28 mouse cellular contexts compared by ENCODE assay signal in the genomic region with DNA sequence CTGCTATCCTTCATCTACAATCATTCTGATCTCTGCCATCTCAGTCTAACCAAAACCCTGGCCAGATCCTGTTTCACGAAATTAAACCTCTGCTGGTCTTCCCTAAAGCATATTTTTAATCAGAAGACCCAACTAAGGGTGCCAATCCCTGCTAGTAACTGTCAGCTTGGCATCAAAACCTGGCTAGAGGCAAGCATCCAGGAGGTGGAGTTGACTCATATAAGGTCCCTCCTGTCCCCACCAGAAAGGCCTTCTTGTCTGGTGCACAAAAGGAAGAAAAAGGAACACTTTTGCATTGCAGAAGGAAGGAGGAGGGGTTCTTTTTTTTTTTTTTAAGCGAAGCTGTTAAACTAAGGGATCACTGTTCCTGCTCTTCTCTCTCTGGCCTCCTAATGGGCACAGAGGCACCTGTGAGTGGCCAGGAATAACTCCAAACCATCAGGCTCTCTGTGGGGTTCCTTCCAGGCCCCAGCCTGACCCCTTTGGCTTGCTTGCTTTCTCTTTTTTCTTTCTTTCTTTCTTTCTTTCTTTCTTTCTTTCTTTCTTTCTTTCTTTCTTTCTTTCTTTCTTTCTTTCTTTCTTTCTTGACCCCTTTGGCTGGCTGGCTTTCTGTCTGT. TPM values are rescaled to one million over a fixed set of nuclear protein-coding genes. Genes with fewer than 3 reads are reported as not detected.
DNase-seq lines count a peak whose midpoint lies in the region; ATAC-seq lines count a peak whose summit lies in the region.
"Had no signal": no experiment of that assay in that cellular context is flagged by ENCODE, and none has a peak within 500 bp of the region (broad histone marks: within the 10 kb centered on the region; RNA-seq: fewer than 3 reads in every experiment).

No protein-coding gene starts in this region.

- peaks cover 5% of the 10 kb centered on the region for H3K4me1 ChIP-seq in heart, embryonic 10.5 days
- H3K4me1 ChIP-seq: hindbrain, embryonic 15.5 days; kidney, embryonic 15.5 days; liver, embryonic 15.5 days had no signal

- 53% methylated on average over 2 of the region's 2 CpGs for WGBS in heart, embryonic 10.5 days

- no peaks in the 10 kb centered on the region for H3K9me3 ChIP-seq in heart, embryonic 10.5 days
- H3K9me3 ChIP-seq: hindbrain, embryonic 10.5 days; hindbrain, embryonic 15.5 days; kidney, embryonic 15.5 days; limb, embryonic 12.5 days; liver, embryonic 15.5 days had no signal

- ATAC-seq in erythroblast, adult 5-6 weeks (replicated peaks; ENCODE audit: low FRiP score, poor library complexity, severe bottlenecking): no peak
- ATAC-seq: forebrain, embryonic 14.5 days; inflammation-experienced regulatory T-cells, adult 6 months; midbrain, embryonic 16.5 days had no signal

- H3K4me3 ChIP-seq in heart, embryonic 10.5 days: no peak overlapping the region
- H3K4me3 ChIP-seq: hindbrain, embryonic 10.5 days; hindbrain, embryonic 15.5 days; kidney, embryonic 15.5 days; limb, embryonic 12.5 days; liver, embryonic 15.5 days had no signal

- H3K27me3 ChIP-seq in heart, embryonic 10.5 days (ENCODE audit: insufficient read depth, poor library complexity, severe bottlenecking): no peaks in the 10 kb centered on the region
- H3K27me3 ChIP-seq: hindbrain, embryonic 15.5 days; kidney, embryonic 15.5 days; limb, embryonic 12.5 days; liver, embryonic 15.5 days had no signal

- no peak overlapping the region for H3K27ac ChIP-seq in heart, embryonic 10.5 days
- H3K27ac ChIP-seq: hindbrain, embryonic 10.5 days; hindbrain, embryonic 15.5 days; kidney, embryonic 15.5 days; limb, embryonic 12.5 days; liver, embryonic 15.5 days had no signal

- DNase-seq in heart, adult 11 months: peak; percentile 10
- no peak for DNase-seq in heart, embryonic 10.5 days (ENCODE audit: low spot score)
- peak; percentile 72 for DNase-seq in cerebellum, adult 11 months
- peak; percentile 90 for DNase-seq in cerebellum, adult 9-10 months
- DNase-seq in cerebellum, postnatal 36 days: peak; percentile 70 to 77
- no peak for DNase-seq in kidney, postnatal 14 days
- DNase-seq: adrenal gland, postnatal 14 days; gastrocnemius, postnatal 36 days; heart, postnatal 14 days; kidney, adult 11 months; kidney, postnatal 36 days; layer of hippocampus, postnatal 36 days; lung, embryonic 14.5 days; lung, postnatal 14 days; thymus, postnatal 4 days had no signal

- 0 out of 2 replicates have a peak, but pooled peaks cover 2% of the 10 kb centered on the region for H3K36me3 ChIP-seq in heart, embryonic 10.5 days
- H3K36me3 ChIP-seq: hindbrain, embryonic 10.5 days; hindbrain, embryonic 15.5 days; kidney, embryonic 15.5 days; limb, embryonic 12.5 days; liver, embryonic 15.5 days had no signal

RNA-seq across cellular contexts. Expression of a gene that starts 42.2 kb away (rescaled TPM):
- polyA plus RNA-seq in heart, embryonic 10.5 days (2016; fragmentation: Nextera tagmentation; extraction: Ambion mirVana): 0.05 and 0.34 TPM in 2 replicates
- total RNA-seq in erythroblast, adult 5-6 weeks (2015; ENCODE audit: low replicate concordance): not detected in 2 replicates
- total RNA-seq in erythroblast, adult 5-6 weeks (2017; ENCODE audit: low replicate concordance): not detected in 2 replicates
- total RNA-seq: liver, adult 2 months; megakaryocyte progenitor cell, adult 5-6 weeks; MEL; neutrophil, adult 5-6 weeks had no signal

RNA-seq across cellular contexts. Expression of a gene that starts 52.2 kb away (rescaled TPM):
- polyA plus RNA-seq in heart, embryonic 10.5 days (2016; fragmentation: Nextera tagmentation; extraction: Ambion mirVana): 14.2 and 15.9 TPM in 2 replicates
- total RNA-seq in erythroblast, adult 5-6 weeks (2015; ENCODE audit: low replicate concordance): 17.7 and 30.5 TPM in 2 replicates
- 26.1 and 27.6 TPM in 2 replicates for total RNA-seq in erythroblast, adult 5-6 weeks (2017; ENCODE audit: low replicate concordance)

Comparison
In these comparisons a context has a peak if more than half of its experiments do, and no peak if none do; other contexts are left out.
1. DNase-seq: peak in heart, adult 11 months (single experiment), cerebellum, adult 11 months (single experiment), cerebellum, adult 9-10 months (single experiment) and cerebellum, postnatal 36 days (2 of 2); none in heart, embryonic 10.5 days (single experiment) and kidney, postnatal 14 days (single experiment).